Mouse (Mus musculus) spleen, adult 2 months (tissue): ENCODE measurements around the gene Camta1. TPM values are rescaled to one million over a fixed set of nuclear protein-coding genes. Genes with fewer than 3 reads are reported as not detected.

Experiments
- DNase-seq, 2 experiments: peaks; one replicate each; pipeline versions ENCODE4 v3.0.0 to v3.0.0-alpha.2; 2012 to 2021; ENCODE audit warnings: low spot score in 2 of 2, low read depth in 1 of 2
- H3K27ac ChIP-seq: fragments of 200-500 bp; 2 replicates; pipeline ENCODE4 v1.5.1; 2012; ENCODE audit warnings: low read length, inconsistent platforms; ENCODE audit not compliant: insufficient read depth
- H3K27me3 ChIP-seq: fragments of 200-500 bp; 2 replicates; pipeline ENCODE4 v1.6.1; 2012; ENCODE audit warnings: mild to moderate bottlenecking, moderate library complexity, low read length, inconsistent platforms; ENCODE audit not compliant: control insufficient read depth, insufficient read depth
- H3K36me3 ChIP-seq: fragments of 200-500 bp; 2 replicates; pipeline ENCODE4 v1.6.1; 2012; ENCODE audit warnings: mild to moderate bottlenecking, low read length, inconsistent platforms; ENCODE audit not compliant: control insufficient read depth, insufficient read depth
- H3K4me1 ChIP-seq: fragments of 200-500 bp; 2 replicates; pipeline ENCODE4 v1.6.1; 2011; ENCODE audit warnings: inconsistent platforms; ENCODE audit not compliant: control insufficient read depth, insufficient read depth, insufficient read length
- H3K4me3 ChIP-seq: fragments of 200-500 bp; 2 replicates; pipeline ENCODE4 v1.5.1; 2011; ENCODE audit warnings: mild to moderate bottlenecking, inconsistent platforms; ENCODE audit not compliant: insufficient read depth, insufficient read length; ENCODE audit errors: extremely low read depth
- CTCF ChIP-seq: fragments of 200-500 bp; IDR thresholded peaks from 2 replicates; pipeline ENCODE4 v1.5.1; 2011; ENCODE audit warnings: mild to moderate bottlenecking, inconsistent platforms; ENCODE audit not compliant: insufficient read depth, insufficient read length, insufficient replicate concordance; ENCODE audit errors: extremely low read depth
- POLR2A ChIP-seq: fragments of 200-500 bp; IDR thresholded peaks from 2 replicates; pipeline ENCODE4 v1.6.1; 2011; ENCODE audit warnings: low read depth, low read length, inconsistent platforms
- WGBS: fragments of 180-500 bp; shearing (Covaris S2); methylation state at CpG from one replicate; pipeline ENCODE4 v1.1.7; 2018; 5-methylcytosine and 5-hydroxymethylcytosine counted together
- polyA plus RNA-seq: library from polyadenylated mRNA; depleted of rRNA; stranded (reverse); fragments of >200 nt; gene quantifications from 2 replicates; pipeline ENCODE4 v1.2.3, GENCODE M21; 2012

Gene Camta1
- polyA plus RNA-seq, 1 experiment = 7.7 TPM

DNA sequence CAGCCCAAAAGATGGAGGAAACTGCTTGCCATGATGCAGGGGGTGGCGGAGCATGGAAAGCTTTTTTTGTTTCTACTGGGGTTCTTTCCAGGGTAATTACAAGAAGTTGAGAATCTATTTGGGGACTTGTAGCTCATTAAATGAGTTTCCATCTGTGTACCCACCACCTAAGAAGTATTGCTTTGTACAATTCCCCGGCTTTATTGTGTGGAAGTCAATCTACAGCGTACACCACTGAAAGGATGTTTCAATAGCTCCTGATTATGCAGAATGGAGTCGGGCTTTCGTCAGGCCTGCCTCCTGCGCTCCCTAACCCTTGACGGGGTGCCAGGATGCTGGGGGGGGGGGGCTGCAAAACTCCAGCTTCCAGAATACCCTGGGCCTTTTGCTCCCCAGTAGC, 167.1 kb downstream of the Camta1 start:
- TF ChIP-seq POLR2A (no peak), CTCF (no peak)
- Histone ChIP-seq H3K36me3 (no peaks in the 10 kb centered on the region), H3K4me3 (no peak overlapping the region), H3K4me1 (no peaks in the 10 kb centered on the region), H3K27me3 (no peaks in the 10 kb centered on the region), H3K27ac (no peak overlapping the region)
- no peak for DNase-seq
- WGBS = 95% methylated on average over 7 of the region's 7 CpGs

- DNase-seq = no peak
- Histone ChIP-seq H3K4me3 (no peak overlapping the region), H3K36me3 (no peaks in the 10 kb centered on the region), H3K27ac (no peak overlapping the region), H3K4me1 (no peaks in the 10 kb centered on the region), H3K27me3 (no peaks in the 10 kb centered on the region)
- 90% methylated on average over 3 of the region's 3 CpGs for WGBS
- TF ChIP-seq CTCF (no peak), POLR2A (no peak)
These were observed 167.6 kb downstream of the Camta1 start for GRCm38 (mm10) chr4:151694047-151694446.

- H3K36me3 ChIP-seq = no peaks in the 10 kb centered on the region
- WGBS = 63% methylated on average over 12 of the region's 12 CpGs
- no peak for DNase-seq
- TF ChIP-seq CTCF (no peak), POLR2A (no peak)
- no peaks in the 10 kb centered on the region for H3K4me1 ChIP-seq
- H3K4me3 ChIP-seq = no peak overlapping the region
- no peaks in the 10 kb centered on the region for H3K27me3 ChIP-seq
- no peak overlapping the region for H3K27ac ChIP-seq
These were observed 171.6 kb downstream of the Camta1 start for GRCm38 (mm10) chr4:151690041-151690440.

DNA sequence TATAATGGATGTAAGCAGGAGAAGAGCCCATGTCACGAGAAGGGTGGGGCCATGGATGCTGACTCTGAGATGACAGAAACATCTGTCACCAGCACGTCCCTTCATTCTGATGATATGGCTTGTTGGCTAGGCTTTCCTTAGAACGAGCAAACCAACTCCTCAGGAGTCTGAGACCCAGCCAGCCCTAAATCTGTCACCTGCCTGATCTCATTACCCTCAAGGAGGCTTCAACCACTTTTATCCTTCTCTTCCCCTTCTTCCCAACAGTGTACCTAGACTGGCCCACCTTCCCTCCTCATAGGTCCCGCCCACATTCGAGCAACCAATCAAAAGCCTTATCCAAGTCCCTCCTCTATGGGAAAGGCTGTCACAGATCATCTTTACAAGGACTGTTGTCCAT, 173.5 kb downstream of the Camta1 start:
- Histone ChIP-seq H3K36me3 (no peaks in the 10 kb centered on the region), H3K27ac (no peak overlapping the region), H3K27me3 (no peaks in the 10 kb centered on the region), H3K4me3 (no peak overlapping the region), H3K4me1 (no peaks in the 10 kb centered on the region)
- WGBS = 92% methylated on average over 5 of the region's 5 CpGs
- TF ChIP-seq POLR2A (no peak), CTCF (no peak)
- no peak for DNase-seq

DNA sequence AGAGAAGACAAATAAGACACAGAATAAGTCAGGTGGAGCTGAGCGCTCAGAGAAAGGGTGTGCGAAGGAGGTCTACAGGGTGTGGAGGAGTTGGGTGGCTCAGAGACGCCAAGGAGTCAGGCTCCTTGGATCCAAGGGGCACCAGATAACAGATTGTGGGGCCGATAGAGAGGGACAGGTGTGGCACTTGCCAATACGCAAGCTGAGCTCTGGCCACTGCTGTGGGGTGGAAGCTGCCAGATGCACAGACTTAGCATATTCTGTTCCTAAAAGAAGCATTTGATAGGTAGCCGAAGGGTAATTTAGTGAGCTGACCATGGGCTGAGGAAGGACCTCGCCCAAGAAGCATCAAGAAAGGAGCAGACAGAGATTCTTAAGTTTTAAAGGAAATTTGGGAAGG, 177.1 kb downstream of the Camta1 start:
- Histone ChIP-seq H3K36me3 (no peaks in the 10 kb centered on the region), H3K4me3 (no peak overlapping the region), H3K27ac (no peak overlapping the region), H3K27me3 (no peaks in the 10 kb centered on the region), H3K4me1 (no peaks in the 10 kb centered on the region)
- no peak for DNase-seq
- WGBS = 92% methylated on average over 7 of the region's 7 CpGs
- TF ChIP-seq CTCF (no peak), POLR2A (no peak)

- H3K36me3 ChIP-seq = no peaks in the 10 kb centered on the region
- TF ChIP-seq CTCF = no peak
- no peak for TF ChIP-seq POLR2A
- H3K27me3 ChIP-seq = no peaks in the 10 kb centered on the region
- no peak overlapping the region for H3K27ac ChIP-seq
- WGBS = 81% methylated on average over 12 of the region's 12 CpGs
- no peaks in the 10 kb centered on the region for H3K4me1 ChIP-seq
- no peak overlapping the region for H3K4me3 ChIP-seq
- DNase-seq = no peak
These were observed 178.7 kb downstream of the Camta1 start for GRCm38 (mm10) chr4:151682831-151683488.

- H3K27ac ChIP-seq = no peak overlapping the region
- H3K4me3 ChIP-seq = no peak overlapping the region
- TF ChIP-seq POLR2A (no peak), CTCF (no peak)
- DNase-seq = no peak
- 92% methylated on average over 13 of the region's 13 CpGs for WGBS
- H3K36me3 ChIP-seq = no peaks in the 10 kb centered on the region
- no peaks in the 10 kb centered on the region for H3K27me3 ChIP-seq
- no peaks in the 10 kb centered on the region for H3K4me1 ChIP-seq
These were observed 189.2 kb downstream of the Camta1 start for GRCm38 (mm10) chr4:151672452-151672851.
